Mouse (Mus musculus) stomach, postnatal 0 days (tissue): Measurements from ENCODE around the gene Epb41l2.

Experiments used
- CTCF ChIP-seq: IDR thresholded peaks from 2 replicates; pipeline ENCODE4 v1.5.1; 2016; ENCODE audit warnings: antibody characterized with exemption, low read depth, mild to moderate bottlenecking, moderate library complexity
- EP300 ChIP-seq: optimal IDR thresholded peaks from 2 replicates; pipeline ENCODE3; 2016; ENCODE audit warnings: antibody characterized with exemption

GRCm38 (mm10) chr10:25536621-25537020, 177.0 kb downstream of the Epb41l2 start:
- TF ChIP-seq CTCF (no peak), EP300 (no peak)
